Mouse (Mus musculus) liver, embryonic 12.5 days (tissue): ENCODE results near the gene Pacsin3. TPM values are rescaled to one million over a fixed set of nuclear protein-coding genes. Genes with fewer than 3 reads are reported as not detected.

ENCODE experiments used
- ATAC-seq: fragments of 200-750 bp; cut with Nextera tagmentation; 2 replicates; pipeline ENCODE4 v1.8.0; 2017; ENCODE audit warnings: moderate number of reproducible peaks, mild to moderate bottlenecking, moderate library complexity
- H3K27ac ChIP-seq: fragments of 300-500 bp; sonication (generic); 2 replicates; pipeline ENCODE4 v1.5.1; 2016; ENCODE audit warnings: mild to moderate bottlenecking
- H3K27me3 ChIP-seq: fragments of 300-500 bp; sonication (generic); replicated peaks from 2 replicates; pipeline ENCODE4 v1.6.1; 2016; ENCODE audit warnings: mild to moderate bottlenecking, moderate library complexity
- H3K36me3 ChIP-seq: fragments of 300-500 bp; sonication (generic); 2 replicates; pipeline ENCODE4 v1.6.1; 2016; ENCODE audit warnings: mild to moderate bottlenecking, moderate library complexity
- H3K4me1 ChIP-seq: fragments of 300-500 bp; sonication (generic); 2 replicates; pipeline ENCODE4 v1.6.1; 2016
- H3K4me2 ChIP-seq: fragments of 300-500 bp; sonication (generic); 2 replicates; pipeline ENCODE4 v1.6.1; 2016; ENCODE audit warnings: mild to moderate bottlenecking, moderate library complexity
- H3K4me3 ChIP-seq: fragments of 300-500 bp; sonication (generic); 2 replicates; pipeline ENCODE4 v1.5.1; 2016; ENCODE audit warnings: mild to moderate bottlenecking, moderate library complexity
- H3K9ac ChIP-seq: fragments of 300-500 bp; sonication (generic); 2 replicates; pipeline ENCODE4 v1.6.1; 2016; ENCODE audit warnings: mild to moderate bottlenecking, moderate library complexity
- H3K9me3 ChIP-seq: fragments of 300-500 bp; sonication (generic); replicated peaks from 2 replicates; pipeline ENCODE4 v1.6.1; 2016; ENCODE audit warnings: mild to moderate bottlenecking, moderate library complexity
- WGBS: fragments of 180-500 bp; shearing (Covaris S2); methylation state at CpG from one replicate; pipeline ENCODE4 v1.1.7; 2016; ENCODE audit not compliant: insufficient replicate concordance; 5-methylcytosine and 5-hydroxymethylcytosine counted together
- polyA plus RNA-seq: library from polyadenylated mRNA; unstranded; fragments of >200 nt; fragmentation: Nextera tagmentation; extraction: Ambion mirVana; gene quantifications from 2 replicates; pipeline ENCODE4 v1.2.1, GENCODE M21; 2016

Gene Pacsin3
- polyA plus RNA-seq, 1 experiment from 2014 or later: 12.3 TPM

GRCm38 (mm10) chr2:91263692-91264660 is 8.2 kb downstream of the Pacsin3 start:
- peaks cover 19% of the 10 kb centered on the region for H3K27me3 ChIP-seq
- peaks cover 41% of the 10 kb centered on the region for H3K36me3 ChIP-seq
- H3K4me1 ChIP-seq: peaks cover 42% of the 10 kb centered on the region
- peak overlapping the region; percentile 82 for H3K4me2 ChIP-seq
- 80% methylated on average over 17 of the region's 17 CpGs for WGBS
- no peaks in the 10 kb centered on the region for H3K9me3 ChIP-seq
- H3K27ac ChIP-seq: peak overlapping the region; percentile 90
- ATAC-seq: no peak
- H3K9ac ChIP-seq: peak overlapping the region; percentile 71
- H3K4me3 ChIP-seq: peak overlapping the region; percentile 82

GRCm38 (mm10) chr2:91264711-91265681 is 9.2 kb downstream of the Pacsin3 start, which contains the start of gene Arfgap2:
Gene Arfgap2, plus strand, starts transcription at chr2:91264974.
- H3K9me3 ChIP-seq: no peaks in the 10 kb centered on the region
- peak within 1 kb of the TSS; percentile 91 for H3K9ac ChIP-seq
- ATAC-seq: peak; percentile 98
- peak within 1 kb of the TSS; percentile 90 for H3K27ac ChIP-seq
- WGBS: 2% methylated on average over 72 of the region's 72 CpGs
- H3K4me2 ChIP-seq: peak within 1 kb of the TSS; percentile 82
- peaks cover 51% of the 10 kb centered on the region for H3K36me3 ChIP-seq
- H3K27me3 ChIP-seq: peaks cover 9% of the 10 kb centered on the region
- H3K4me1 ChIP-seq: peaks cover 49% of the 10 kb centered on the region
- peak within 1 kb of the TSS; percentile 82 for H3K4me3 ChIP-seq

- H3K4me3 ChIP-seq: no peak overlapping the region
- no peak for ATAC-seq
- H3K36me3 ChIP-seq: peaks cover 69% of the 10 kb centered on the region
- H3K9ac ChIP-seq: no peak overlapping the region
- H3K4me2 ChIP-seq: peak overlapping the region; percentile 2; the same call in 1 of the 2 replicates
- H3K9me3 ChIP-seq: no peaks in the 10 kb centered on the region
- WGBS: 87% methylated on average over 3 of the region's 3 CpGs
- no peaks in the 10 kb centered on the region for H3K27me3 ChIP-seq
- H3K4me1 ChIP-seq: peaks cover 51% of the 10 kb centered on the region
- H3K27ac ChIP-seq: peak overlapping the region; percentile 77
Observed at GRCm38 (mm10) chr2:91268042-91268441, 12.3 kb downstream of the Pacsin3 start.

GRCm38 (mm10) chr2:91268706-91269105 is 13.0 kb downstream of the Pacsin3 start:
- peak overlapping the region; percentile 77 for H3K27ac ChIP-seq
- no peak for ATAC-seq

DNA sequence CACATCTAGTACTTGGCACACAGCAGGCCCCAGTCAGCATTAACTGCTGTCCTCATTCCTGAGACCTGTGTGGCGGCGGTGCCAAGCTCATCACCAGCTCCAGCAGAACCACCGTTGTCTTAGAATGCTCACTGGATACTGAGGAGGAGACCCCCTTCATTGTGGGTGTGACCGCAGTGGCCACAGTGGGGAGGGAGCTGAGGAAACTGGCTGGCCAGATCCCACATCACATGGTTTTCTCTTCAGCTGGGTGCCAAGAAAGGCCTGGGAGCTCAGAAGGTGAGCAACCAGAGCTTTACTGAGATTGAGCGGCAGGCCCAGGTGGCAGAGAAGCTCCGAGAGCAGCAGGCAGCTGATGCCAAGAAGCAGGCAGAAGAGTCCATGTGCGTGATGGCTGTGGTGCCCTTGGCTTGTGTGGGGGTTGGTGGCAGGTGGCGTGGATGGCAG is 14.0 kb downstream of the Pacsin3 start:
- Histone ChIP-seq H3K4me1 (peaks cover 38% of the 10 kb centered on the region), H3K27me3 (no peaks in the 10 kb centered on the region), H3K36me3 (peaks cover 83% of the 10 kb centered on the region), H3K4me3 (no peak overlapping the region), H3K4me2 (peak overlapping the region; percentile 37; the same call in 1 of the 2 replicates), H3K27ac (peak overlapping the region; percentile 77), H3K9ac (no peak overlapping the region), H3K9me3 (no peaks in the 10 kb centered on the region)
- 86% methylated on average over 8 of the region's 8 CpGs for whole genome bisulfite sequencing
- no peak for ATAC-seq

More at GRCm38 (mm10) chr2:91268706-91269105, 13.0 kb downstream of the Pacsin3 start:
- H3K4me2 ChIP-seq: peak overlapping the region; percentile 37
- 74% methylated on average over 2 of the region's 2 CpGs for WGBS
- H3K4me1 ChIP-seq: peaks cover 48% of the 10 kb centered on the region
- no peaks in the 10 kb centered on the region for H3K27me3 ChIP-seq
- H3K4me3 ChIP-seq: no peak overlapping the region
- 0 out of 2 replicates have a peak overlapping the region, but pooled peaks have one; percentile 14 for H3K9ac ChIP-seq
- no peaks in the 10 kb centered on the region for H3K9me3 ChIP-seq
- peaks cover 73% of the 10 kb centered on the region for H3K36me3 ChIP-seq

DNA sequence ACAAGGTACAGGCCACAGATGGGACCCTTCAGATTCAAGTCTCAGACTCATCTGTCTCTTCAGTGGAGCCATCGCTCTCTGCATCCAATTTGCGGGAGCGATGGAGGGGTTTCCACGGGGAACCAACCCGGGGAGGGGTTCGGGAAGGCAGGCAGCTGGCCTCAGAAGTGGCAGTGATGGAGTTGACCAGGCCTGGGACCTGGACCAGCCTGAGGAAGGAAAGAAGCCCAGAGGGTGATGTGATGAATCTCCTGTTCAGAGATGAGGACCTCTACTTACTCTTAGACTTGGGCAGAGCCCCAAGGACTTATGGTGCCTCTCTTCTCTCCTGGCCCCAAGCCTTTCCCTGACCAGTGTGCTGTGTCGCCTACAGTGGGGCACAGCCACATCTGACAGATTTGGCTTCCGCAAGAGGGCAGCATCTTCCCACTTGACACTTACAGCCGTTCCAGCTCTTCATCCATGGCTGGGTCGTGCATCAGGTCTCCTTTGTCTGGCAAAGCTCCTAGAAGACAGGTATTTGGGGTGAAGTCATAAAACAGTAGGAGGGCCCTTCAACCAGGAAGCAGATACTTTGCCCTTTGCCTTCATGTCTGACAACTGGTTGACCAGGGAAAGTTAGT is 23.1 kb downstream of the Pacsin3 start:
- no peak overlapping the region for H3K27ac ChIP-seq
- WGBS: 31% methylated on average over 10 of the region's 10 CpGs
- peak; percentile 45 for ATAC-seq

GRCm38 (mm10) chr2:91279372-91279755 is 23.6 kb downstream of the Pacsin3 start:
- Histone ChIP-seq H3K9me3 (no peaks in the 10 kb centered on the region), H3K9ac (no peak overlapping the region), H3K4me1 (no peaks in the 10 kb centered on the region), H3K27ac (no peak overlapping the region), H3K27me3 (no peaks in the 10 kb centered on the region; the same call in 1 of the 2 replicates), H3K4me2 (no peak overlapping the region), H3K36me3 (peaks cover 36% of the 10 kb centered on the region), H3K4me3 (no peak overlapping the region)
- 66% methylated on average over 2 of the region's 2 CpGs for WGBS
- 0 out of 2 replicates have a peak, but pooled peaks have one; percentile 22 for ATAC-seq

More for the DNA sequence above, 23.1 kb downstream of the Pacsin3 start:
- Histone ChIP-seq H3K36me3 (peaks cover 41% of the 10 kb centered on the region), H3K9ac (no peak overlapping the region), H3K4me2 (no peak overlapping the region), H3K27me3 (no peaks in the 10 kb centered on the region), H3K4me3 (no peak overlapping the region), H3K4me1 (no peaks in the 10 kb centered on the region), H3K9me3 (no peaks in the 10 kb centered on the region)

DNA sequence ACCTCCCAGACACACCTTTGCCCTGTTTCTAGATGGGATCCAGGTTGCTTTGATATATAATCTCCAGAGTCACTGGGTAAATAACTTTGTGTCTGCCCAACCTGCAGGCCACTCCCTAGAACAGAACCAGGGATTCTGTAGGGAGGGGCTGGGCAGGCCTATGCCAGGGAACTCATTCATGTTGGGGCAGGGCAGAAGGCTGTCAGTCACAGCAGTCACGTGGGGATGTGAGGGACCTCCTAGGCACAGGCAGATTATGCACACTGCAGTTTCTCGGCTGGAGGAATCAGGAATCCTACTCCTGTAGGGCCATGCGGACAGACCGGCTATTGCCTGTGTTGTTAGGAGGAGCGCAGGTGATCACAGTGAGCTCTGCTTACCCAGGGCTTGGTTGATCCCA is 25.6 kb downstream of the Pacsin3 start:
- 58% methylated on average over 5 of the region's 5 CpGs for WGBS
- ATAC-seq: peak; percentile 23
- H3K27ac ChIP-seq: no peak overlapping the region

DNA sequence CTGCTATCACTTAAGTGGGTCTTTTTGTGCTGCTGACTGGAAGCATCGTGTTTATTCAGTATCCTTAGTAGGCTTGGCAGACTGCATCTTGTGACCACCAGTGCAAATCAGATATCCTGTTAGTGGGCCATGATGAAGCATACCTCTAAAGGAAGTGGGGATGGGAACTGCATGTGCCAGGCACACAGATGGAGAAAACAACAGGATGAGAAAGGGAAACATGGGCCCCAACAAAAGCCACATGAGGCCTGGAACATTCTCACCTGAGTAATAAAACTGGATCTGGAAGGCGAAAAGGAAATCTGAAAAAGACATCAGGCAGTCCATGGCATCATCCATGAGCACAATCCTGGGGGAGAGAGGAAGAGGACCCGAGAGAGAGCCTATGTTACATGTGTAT is 28.2 kb downstream of the Pacsin3 start:
- H3K9me3 ChIP-seq: no peaks in the 10 kb centered on the region
- H3K9ac ChIP-seq: no peak overlapping the region
- peaks cover 5% of the 10 kb centered on the region; the same call in 1 of the 2 replicates for H3K27me3 ChIP-seq
- no peak for ATAC-seq
- no peak overlapping the region for H3K27ac ChIP-seq
- peaks cover 8% of the 10 kb centered on the region for H3K4me1 ChIP-seq
- no peaks in the 10 kb centered on the region for H3K36me3 ChIP-seq
- no peak overlapping the region for H3K4me2 ChIP-seq
- H3K4me3 ChIP-seq: no peak overlapping the region
- WGBS: 58% methylated on average over 3 of the region's 3 CpGs

More for the DNA sequence above, 25.6 kb downstream of the Pacsin3 start:
- no peaks in the 10 kb centered on the region for H3K9me3 ChIP-seq
- peaks cover 16% of the 10 kb centered on the region for H3K36me3 ChIP-seq
- H3K4me2 ChIP-seq: no peak overlapping the region
- H3K4me1 ChIP-seq: 0 out of 2 replicates have a peak, but pooled peaks cover 2% of the 10 kb centered on the region
- H3K9ac ChIP-seq: no peak overlapping the region
- peaks cover 3% of the 10 kb centered on the region; the same call in 1 of the 2 replicates for H3K27me3 ChIP-seq
- H3K4me3 ChIP-seq: no peak overlapping the region

DNA sequence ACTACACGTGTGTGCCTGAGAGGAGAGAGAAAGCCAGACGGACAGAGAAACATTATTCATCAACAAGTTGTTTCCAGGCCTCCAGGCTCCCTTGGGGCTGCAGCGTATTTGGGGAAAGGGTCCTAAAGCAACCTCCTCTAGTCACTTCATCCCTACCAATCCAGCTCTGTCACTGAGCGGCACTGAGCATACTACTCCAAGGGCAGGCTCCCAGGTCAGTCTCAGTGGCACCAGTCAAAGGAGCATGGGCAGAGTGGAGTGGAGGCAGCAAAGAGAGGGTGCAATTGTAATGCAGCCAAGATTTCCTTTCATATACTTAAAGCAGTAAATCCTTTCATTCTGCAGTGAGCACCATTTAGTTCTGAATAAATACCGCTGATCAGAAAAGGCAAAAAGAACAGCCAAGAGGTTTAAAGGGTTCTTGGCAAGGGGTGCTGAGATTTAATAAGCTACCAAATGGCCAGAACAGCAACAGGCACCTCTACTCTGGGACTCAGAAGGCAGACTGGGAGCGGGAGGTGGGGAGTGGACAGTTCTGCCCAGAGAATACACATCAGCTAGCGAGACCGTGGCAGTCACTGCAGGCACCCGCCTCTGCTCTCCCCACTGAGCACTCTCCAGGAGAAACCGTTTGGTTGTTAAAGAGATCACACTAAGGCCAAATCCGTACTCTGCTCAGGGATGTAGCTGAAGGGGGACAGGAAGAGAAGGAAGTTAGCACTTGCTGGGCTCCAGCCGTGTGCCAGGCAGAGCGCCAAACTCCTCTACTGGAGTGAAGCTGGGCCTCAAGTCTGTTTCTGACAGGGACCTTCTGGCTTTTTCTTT is 28.8 kb downstream of the Pacsin3 start:
- WGBS: 63% methylated on average over 13 of the region's 13 CpGs
- no peaks in the 10 kb centered on the region for H3K9me3 ChIP-seq
- no peak overlapping the region for H3K4me2 ChIP-seq
- ATAC-seq: no peak
- H3K4me1 ChIP-seq: peaks cover 8% of the 10 kb centered on the region
- no peaks in the 10 kb centered on the region for H3K36me3 ChIP-seq
- no peak overlapping the region for H3K27ac ChIP-seq
- no peak overlapping the region for H3K4me3 ChIP-seq
- H3K27me3 ChIP-seq: peaks cover 5% of the 10 kb centered on the region; the same call in 1 of the 2 replicates
- no peak overlapping the region for H3K9ac ChIP-seq
